Mouse (Mus musculus) spleen, adult 2 months (tissue): ENCODE data around the gene Cops7b. TPM values are rescaled to one million over a fixed set of nuclear protein-coding genes. Genes with fewer than 3 reads are reported as not detected.

Experiments used
- DNase-seq, 2 experiments: peaks; one replicate each; pipeline versions ENCODE4 v3.0.0 to v3.0.0-alpha.2; 2012 to 2021; ENCODE audit warnings: low spot score in 2 of 2, low read depth in 1 of 2
- H3K27ac ChIP-seq: fragments of 200-500 bp; 2 replicates; pipeline ENCODE4 v1.5.1; 2012; ENCODE audit warnings: low read length, inconsistent platforms; ENCODE audit not compliant: insufficient read depth
- H3K27me3 ChIP-seq: fragments of 200-500 bp; 2 replicates; pipeline ENCODE4 v1.6.1; 2012; ENCODE audit warnings: mild to moderate bottlenecking, moderate library complexity, low read length, inconsistent platforms; ENCODE audit not compliant: control insufficient read depth, insufficient read depth
- H3K36me3 ChIP-seq: fragments of 200-500 bp; 2 replicates; pipeline ENCODE4 v1.6.1; 2012; ENCODE audit warnings: mild to moderate bottlenecking, low read length, inconsistent platforms; ENCODE audit not compliant: control insufficient read depth, insufficient read depth
- H3K4me1 ChIP-seq: fragments of 200-500 bp; 2 replicates; pipeline ENCODE4 v1.6.1; 2011; ENCODE audit warnings: inconsistent platforms; ENCODE audit not compliant: control insufficient read depth, insufficient read depth, insufficient read length
- H3K4me3 ChIP-seq: fragments of 200-500 bp; 2 replicates; pipeline ENCODE4 v1.5.1; 2011; ENCODE audit warnings: mild to moderate bottlenecking, inconsistent platforms; ENCODE audit not compliant: insufficient read depth, insufficient read length; ENCODE audit errors: extremely low read depth
- CTCF ChIP-seq: fragments of 200-500 bp; IDR thresholded peaks from 2 replicates; pipeline ENCODE4 v1.5.1; 2011; ENCODE audit warnings: mild to moderate bottlenecking, inconsistent platforms; ENCODE audit not compliant: insufficient read depth, insufficient read length, insufficient replicate concordance; ENCODE audit errors: extremely low read depth
- POLR2A ChIP-seq: fragments of 200-500 bp; IDR thresholded peaks from 2 replicates; pipeline ENCODE4 v1.6.1; 2011; ENCODE audit warnings: low read depth, low read length, inconsistent platforms
- WGBS: fragments of 180-500 bp; shearing (Covaris S2); methylation state at CpG from one replicate; pipeline ENCODE4 v1.1.7; 2018; 5-methylcytosine and 5-hydroxymethylcytosine counted together
- polyA plus RNA-seq: library from polyadenylated mRNA; depleted of rRNA; stranded (reverse); fragments of >200 nt; gene quantifications from 2 replicates; pipeline ENCODE4 v1.2.3, GENCODE M21; 2012; rRNA removed

The Cops7b gene
- polyA plus RNA-seq, 1 experiment: 20.0 TPM

DNA sequence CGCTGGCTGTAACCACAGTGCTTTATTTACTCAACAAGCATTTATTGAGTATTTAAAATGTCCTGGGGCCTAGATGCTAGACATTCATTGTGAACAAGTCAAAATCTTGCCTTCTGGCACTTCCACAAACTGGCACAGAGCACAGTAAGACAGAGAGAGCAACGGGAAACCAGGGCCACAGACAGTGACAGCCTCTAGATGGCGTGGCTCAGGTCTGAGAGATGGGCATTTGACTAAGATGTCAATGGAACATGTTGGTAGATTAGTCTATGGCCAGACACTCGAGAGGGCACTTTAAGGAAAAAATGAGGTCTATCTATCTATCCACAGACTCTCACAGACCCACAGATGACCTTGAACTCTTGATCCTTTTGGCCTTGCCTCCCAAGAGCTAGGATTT lies 70.0 kb downstream of the Cops7b start:
- Histone ChIP-seq H3K4me3 (no peak overlapping the region), H3K27me3 (no peaks in the 10 kb centered on the region), H3K4me1 (no peaks in the 10 kb centered on the region), H3K27ac (no peak overlapping the region), H3K36me3 (no peaks in the 10 kb centered on the region)
- WGBS: 59% methylated on average over 4 of the region's 4 CpGs
- no peak for TF ChIP-seq POLR2A
- TF ChIP-seq CTCF: no peak
- DNase-seq: no peak

- Histone ChIP-seq H3K4me3 (no peak overlapping the region), H3K4me1 (no peaks in the 10 kb centered on the region), H3K27me3 (no peaks in the 10 kb centered on the region), H3K27ac (no peak overlapping the region), H3K36me3 (no peaks in the 10 kb centered on the region)
- no peak for TF ChIP-seq CTCF
- TF ChIP-seq POLR2A: no peak
- WGBS: 92% methylated on average over 5 of the region's 5 CpGs
- DNase-seq: no peak
These were observed 74.4 kb downstream of the Cops7b start for GRCm38 (mm10) chr1:86657071-86657470.

Other genes starting within 250 kb of the Cops7b start
- gene Ncl, start 223.5 kb upstream of the Cops7b start, polyA plus RNA-seq: 8.5 and 9.1 TPM in 2 replicates
- gene Nmur1, start 156.7 kb upstream of the Cops7b start, polyA plus RNA-seq: 0.11 and 0.34 TPM in 2 replicates
- not detected in 2 replicates for gene Tex44, start 156.6 kb upstream of the Cops7b start, polyA plus RNA-seq
- gene Ptma, start 56.2 kb upstream of the Cops7b start, polyA plus RNA-seq: 915 and 918 TPM in 2 replicates
- 11.3 and 11.7 TPM in 2 replicates for gene Pde6d, start 275 bp upstream of the Cops7b start, polyA plus RNA-seq
- not detected in 2 replicates for gene Nppc, start 87.7 kb downstream of the Cops7b start, polyA plus RNA-seq
- gene Dis3l2, start 120.9 kb downstream of the Cops7b start, polyA plus RNA-seq: 8.8 and 11.0 TPM in 2 replicates